Mouse (Mus musculus) small intestine, adult 2 months (tissue): ENCODE measurements around the gene Slc25a17. TPM values are rescaled to one million over a fixed set of nuclear protein-coding genes. Genes with fewer than 3 reads are reported as not detected.

Experiments
- H3K27ac ChIP-seq: fragments of 200-500 bp; 2 replicates; pipeline ENCODE4 v1.5.1; 2012; ENCODE audit warnings: low read depth, low read length, control low read depth, inconsistent platforms; ENCODE audit not compliant: insufficient read depth
- H3K27me3 ChIP-seq: fragments of 200-500 bp; 2 replicates; pipeline ENCODE4 v1.6.1; 2012; ENCODE audit warnings: mild to moderate bottlenecking, moderate library complexity, low read length, inconsistent platforms; ENCODE audit not compliant: control insufficient read depth, insufficient read depth
- H3K36me3 ChIP-seq: fragments of 200-500 bp; 2 replicates; pipeline ENCODE4 v1.6.1; 2012; ENCODE audit warnings: mild to moderate bottlenecking, low read length, control low read depth, inconsistent platforms; ENCODE audit not compliant: control insufficient read depth, insufficient read depth
- H3K4me1 ChIP-seq: fragments of 200-500 bp; 2 replicates; pipeline ENCODE4 v1.6.1; 2012; ENCODE audit warnings: low read length, inconsistent platforms, mixed read lengths; ENCODE audit not compliant: control insufficient read depth, insufficient read depth, insufficient read length
- H3K4me3 ChIP-seq: fragments of 200-500 bp; 2 replicates; pipeline ENCODE4 v1.5.1; 2012; ENCODE audit warnings: low read depth, mild to moderate bottlenecking, control low read depth, inconsistent platforms, low read length, moderate library complexity
- CTCF ChIP-seq: fragments of 200-500 bp; IDR thresholded peaks from 2 replicates; pipeline ENCODE4 v1.5.1; 2012; ENCODE audit warnings: low read depth, mild to moderate bottlenecking, control low read depth, inconsistent platforms, low read length, moderate library complexity, mixed read lengths; ENCODE audit not compliant: insufficient replicate concordance, insufficient read length; ENCODE audit errors: extremely low read depth
- POLR2A ChIP-seq: fragments of 200-500 bp; IDR thresholded peaks from 2 replicates; pipeline ENCODE4 v1.6.1; 2012; ENCODE audit warnings: low read depth, mild to moderate bottlenecking, control low read depth, inconsistent platforms, low read length, moderate library complexity
- WGBS: fragments of 180-500 bp; shearing (Covaris S2); methylation state at CpG from one replicate; pipeline ENCODE4 v1.1.7; 2018; 5-methylcytosine and 5-hydroxymethylcytosine counted together
- polyA plus RNA-seq: library from polyadenylated mRNA; depleted of rRNA; stranded (reverse); fragments of >200 nt; gene quantifications from 2 replicates; pipeline ENCODE4 v1.2.3, GENCODE M21; 2012

Gene Slc25a17
- polyA plus RNA-seq, 1 experiment: 8.8 TPM

DNA sequence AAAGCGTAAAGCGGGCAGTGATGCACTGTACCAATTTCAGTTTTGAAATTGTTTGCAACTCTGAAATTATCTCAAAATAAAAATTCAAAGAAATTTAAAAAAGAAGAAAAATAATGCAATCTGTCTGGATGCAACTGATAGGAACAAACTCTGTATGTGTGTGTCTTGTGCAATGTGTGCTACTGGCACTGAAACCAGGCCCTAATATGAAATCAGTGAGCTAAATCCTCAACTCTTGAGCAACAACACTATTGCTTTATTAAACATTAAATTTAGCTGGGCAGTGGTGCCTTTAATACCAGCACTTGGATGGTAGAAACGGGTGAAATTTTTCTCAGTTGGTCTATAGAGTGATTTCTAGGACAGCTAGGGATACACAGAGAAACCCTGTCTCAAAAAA is 21.5 kb downstream of the Slc25a17 start:
- peaks cover 36% of the 10 kb centered on the region for H3K36me3 ChIP-seq
- H3K27ac ChIP-seq: no peak overlapping the region
- H3K27me3 ChIP-seq: no peaks in the 10 kb centered on the region
- no peaks in the 10 kb centered on the region for H3K4me1 ChIP-seq
- WGBS: 96% methylated on average over 3 of the region's 3 CpGs
- TF ChIP-seq CTCF (no peak), POLR2A (no peak)
- no peak overlapping the region for H3K4me3 ChIP-seq

DNA sequence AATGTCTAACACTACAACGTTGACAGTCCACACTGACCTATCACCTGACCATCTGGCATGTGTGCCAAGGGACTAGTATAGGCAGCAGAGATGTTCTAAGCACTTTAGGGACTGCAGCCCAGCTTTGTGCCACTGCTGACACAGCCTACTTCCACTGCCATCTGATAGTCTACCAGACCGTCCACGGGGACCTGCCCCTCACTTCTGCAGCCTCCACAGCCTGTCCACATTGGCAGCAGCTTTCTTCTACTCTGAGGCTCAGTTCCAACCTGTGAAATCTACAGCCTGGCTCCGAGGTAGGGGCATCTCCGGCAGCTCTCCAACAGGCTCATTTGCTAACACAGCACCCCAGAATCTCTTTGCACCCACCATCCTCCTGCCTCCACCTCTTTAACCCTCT is 24.1 kb downstream of the Slc25a17 start:
- WGBS: 84% methylated on average over 5 of the region's 5 CpGs
- Histone ChIP-seq H3K4me3 (no peak overlapping the region), H3K4me1 (no peaks in the 10 kb centered on the region), H3K27ac (no peak overlapping the region), H3K27me3 (no peaks in the 10 kb centered on the region), H3K36me3 (peaks cover 30% of the 10 kb centered on the region)
- TF ChIP-seq POLR2A (no peak), CTCF (no peak)

DNA sequence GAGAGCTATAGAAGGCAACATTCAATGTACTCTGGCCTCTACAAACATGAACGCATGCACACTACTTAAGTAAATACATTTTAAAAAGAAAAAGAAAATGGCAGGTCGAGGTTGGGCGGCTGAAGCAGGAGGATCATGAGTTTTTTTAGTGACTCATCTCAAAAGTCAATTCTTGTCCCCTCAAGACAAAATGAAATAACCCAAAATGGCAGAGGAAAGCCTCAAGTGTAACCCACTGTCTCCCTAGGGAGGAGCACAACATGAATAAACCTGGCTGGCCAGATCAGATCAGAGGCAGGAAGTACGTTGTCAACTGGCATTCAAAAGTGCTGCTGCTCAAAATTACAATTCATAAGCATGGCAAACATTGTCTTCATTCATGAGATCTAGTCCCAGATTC is 28.1 kb downstream of the Slc25a17 start:
- WGBS: 89% methylated on average over 4 of the region's 4 CpGs
- H3K36me3 ChIP-seq: peaks cover 21% of the 10 kb centered on the region

DNA sequence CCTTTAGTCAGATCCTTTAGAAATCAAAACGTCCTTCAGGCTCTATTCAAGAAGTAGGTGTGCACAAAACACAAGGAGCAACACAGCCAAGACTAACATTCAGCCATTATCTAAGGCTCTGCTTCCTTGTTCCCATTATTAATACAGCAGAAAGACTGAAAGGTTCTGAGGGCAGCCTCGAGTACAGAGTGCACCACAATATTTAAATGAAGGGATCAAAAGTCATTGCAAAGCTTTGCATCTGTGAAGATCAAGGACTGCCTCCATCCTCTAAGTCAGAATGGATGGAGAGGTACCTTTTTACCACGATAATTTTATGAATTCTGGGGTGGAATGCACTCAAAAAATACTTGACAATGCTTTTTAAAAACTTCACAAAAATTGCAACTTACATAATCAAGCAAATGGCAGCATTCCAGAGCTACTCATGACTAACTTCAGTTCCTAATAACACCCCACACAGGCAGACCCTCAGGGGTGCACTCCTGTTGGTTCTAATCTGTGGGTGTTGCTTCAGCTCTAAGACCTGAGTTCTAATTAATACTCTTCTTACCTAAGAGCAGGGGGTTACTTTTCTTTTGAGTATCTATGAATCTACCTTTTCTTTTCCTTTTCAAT is 29.7 kb downstream of the Slc25a17 start:
- no peaks in the 10 kb centered on the region for H3K27me3 ChIP-seq
- TF ChIP-seq CTCF: no peak
- no peak for TF ChIP-seq POLR2A
- no peak overlapping the region for H3K4me3 ChIP-seq
- peak overlapping the region; percentile 42; the same call in 1 of the 2 replicates for H3K27ac ChIP-seq
- H3K36me3 ChIP-seq: peaks cover 22% of the 10 kb centered on the region
- 30% methylated on average over 3 of the region's 3 CpGs for WGBS
- H3K4me1 ChIP-seq: peaks cover 6% of the 10 kb centered on the region

More for the DNA sequence above, 28.1 kb downstream of the Slc25a17 start:
- Histone ChIP-seq H3K4me1 (peaks cover 6% of the 10 kb centered on the region), H3K4me3 (no peak overlapping the region), H3K27ac (no peak overlapping the region), H3K27me3 (no peaks in the 10 kb centered on the region)
- TF ChIP-seq POLR2A: no peak

DNA sequence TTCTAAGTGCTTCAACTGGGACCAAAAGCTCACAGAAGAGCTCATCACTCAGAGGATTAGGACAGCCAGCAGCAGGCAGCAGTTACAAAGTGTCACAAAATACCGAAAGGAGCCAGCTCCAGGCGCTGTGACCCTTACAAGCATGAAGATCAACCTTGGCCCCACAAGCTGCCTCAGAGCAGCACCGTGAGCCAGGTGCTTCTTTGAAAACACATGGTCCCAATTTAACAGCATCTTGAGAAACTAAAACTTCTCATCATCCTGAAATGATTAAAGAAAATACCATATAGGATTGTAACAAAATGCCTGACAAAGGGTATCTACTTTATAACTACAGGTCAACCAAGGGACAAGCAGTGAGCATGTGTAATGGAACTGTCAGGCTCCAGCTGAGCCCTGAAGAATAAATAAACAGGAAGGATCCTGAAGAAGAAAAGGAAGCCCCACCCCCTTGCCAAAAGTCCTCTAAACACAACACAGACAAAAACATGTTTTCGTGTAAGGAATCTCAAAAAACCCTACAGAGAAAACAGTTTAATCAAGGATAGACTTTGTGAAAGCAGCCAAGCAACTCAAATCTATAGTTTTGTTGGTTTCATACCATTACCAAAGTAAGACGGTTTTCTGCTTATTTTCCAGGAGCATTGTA is 30.8 kb downstream of the Slc25a17 start:
- TF ChIP-seq CTCF: no peak
- TF ChIP-seq POLR2A: no peak
- Histone ChIP-seq H3K4me3 (no peak overlapping the region), H3K27ac (peak overlapping the region; percentile 29; the same call in 1 of the 2 replicates), H3K27me3 (no peaks in the 10 kb centered on the region), H3K4me1 (peaks cover 6% of the 10 kb centered on the region), H3K36me3 (peaks cover 23% of the 10 kb centered on the region)
- WGBS: 82% methylated on average over 5 of the region's 5 CpGs

DNA sequence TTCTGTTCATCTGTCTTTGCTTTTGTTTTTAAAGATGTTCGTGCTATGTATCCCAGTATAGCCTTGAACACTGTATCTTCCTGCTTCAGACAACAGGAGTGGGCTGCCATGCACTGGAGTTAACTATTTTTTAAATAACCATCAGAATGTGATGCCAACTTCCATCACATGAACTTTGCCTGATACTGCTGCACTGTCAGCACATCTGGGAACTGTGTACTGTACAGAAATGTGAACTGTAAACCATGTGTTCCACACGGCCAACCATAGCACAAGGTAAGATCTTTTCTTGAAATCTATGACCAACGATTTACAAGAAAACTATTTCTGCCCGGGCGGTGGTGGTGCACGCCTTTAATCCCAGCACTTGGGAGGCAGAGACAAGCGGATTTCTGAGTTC is 33.1 kb downstream of the Slc25a17 start:
- Histone ChIP-seq H3K27ac (no peak overlapping the region), H3K27me3 (no peaks in the 10 kb centered on the region), H3K36me3 (peaks cover 21% of the 10 kb centered on the region), H3K4me3 (no peak overlapping the region), H3K4me1 (peaks cover 6% of the 10 kb centered on the region)
- TF ChIP-seq CTCF: no peak
- no peak for TF ChIP-seq POLR2A
- 94% methylated on average over 7 of the region's 7 CpGs for WGBS

DNA sequence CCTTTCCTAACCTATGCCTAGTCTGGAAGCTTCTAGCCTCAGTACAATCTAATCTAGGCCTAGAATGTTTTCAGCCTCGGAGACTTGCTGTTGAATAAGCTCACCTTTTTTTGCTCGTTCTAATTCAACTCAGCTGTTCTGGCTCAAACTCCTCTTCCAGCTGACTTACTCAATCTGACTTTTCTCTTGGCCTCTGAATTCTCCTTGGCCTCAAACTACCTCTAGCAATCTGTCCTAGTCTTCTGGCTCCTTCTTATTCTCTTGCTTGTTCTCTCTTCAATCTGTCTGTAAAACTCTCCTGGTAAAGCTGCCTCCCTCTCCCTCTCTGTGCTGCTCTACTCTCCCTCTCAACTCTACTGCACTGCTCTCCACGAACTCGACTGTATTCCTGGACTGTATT is 35.6 kb downstream of the Slc25a17 start:
- 71% methylated on average over 4 of the region's 4 CpGs for WGBS
- Histone ChIP-seq H3K27ac (no peak overlapping the region), H3K36me3 (peaks cover 31% of the 10 kb centered on the region), H3K4me1 (no peaks in the 10 kb centered on the region), H3K27me3 (no peaks in the 10 kb centered on the region), H3K4me3 (no peak overlapping the region)
- TF ChIP-seq POLR2A (no peak), CTCF (no peak)
